In the genomic region with DNA sequence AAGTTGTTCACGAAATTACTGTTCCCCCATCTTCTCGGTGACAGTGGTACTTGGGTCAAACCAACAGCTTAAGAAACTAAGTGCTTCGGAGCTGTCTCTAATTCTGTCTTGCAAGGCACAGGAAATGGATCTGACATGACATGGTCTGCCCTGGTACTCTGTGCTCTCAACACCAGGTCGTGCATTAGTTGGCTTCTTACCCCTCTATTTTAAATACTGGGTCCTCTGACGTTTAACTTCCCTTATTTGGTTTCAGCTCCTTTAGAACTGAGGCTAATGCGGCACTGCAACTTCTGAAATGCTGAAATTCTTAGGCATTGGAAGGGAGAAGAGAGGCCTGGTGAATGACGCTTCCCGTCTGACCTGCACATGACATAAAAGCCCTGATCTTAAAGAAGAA, we compare ENCODE assay signal across 17 mouse cellular contexts. TPM values are rescaled to one million over a fixed set of nuclear protein-coding genes. Genes with fewer than 3 reads are reported as not detected.
"Had no signal": no experiment of that assay in that cellular context is flagged by ENCODE, and none has a peak within 500 bp of the region (broad histone marks: within the 10 kb centered on the region; RNA-seq: fewer than 3 reads in every experiment).

No protein-coding gene starts in this region.

- H3K4me1 ChIP-seq: megakaryocyte, embryonic 14.5 days had no signal

- ATAC-seq: midbrain, embryonic 13.5 days; midbrain, embryonic 15.5 days had no signal

- H3K27me3 ChIP-seq: midbrain, embryonic 13.5 days; midbrain, embryonic 15.5 days; neural tube, embryonic 13.5 days; neural tube, embryonic 15.5 days had no signal

- H3K9me3 ChIP-seq: megakaryocyte, embryonic 14.5 days; midbrain, embryonic 13.5 days; midbrain, embryonic 15.5 days; neural tube, embryonic 13.5 days; neural tube, embryonic 15.5 days had no signal

- H3K36me3 ChIP-seq: midbrain, embryonic 13.5 days; midbrain, embryonic 15.5 days; neural tube, embryonic 13.5 days; neural tube, embryonic 15.5 days had no signal

- DNase-seq: lung, adult 18-20 months; lung, embryonic 14.5 days; lung, postnatal 10 days; right cerebral cortex, postnatal 14 days; thymus, adult 18-20 months; thymus, postnatal 14 days; thymus, postnatal 36 days had no signal

- H3K9ac ChIP-seq: liver, embryonic 14.5 days; lung, embryonic 14.5 days; midbrain, embryonic 13.5 days; midbrain, embryonic 15.5 days; neural tube, embryonic 13.5 days; neural tube, embryonic 15.5 days had no signal

- H3K4me2 ChIP-seq: lung, embryonic 14.5 days; midbrain, embryonic 11.5 days; midbrain, embryonic 13.5 days; midbrain, embryonic 15.5 days; neural tube, embryonic 13.5 days; neural tube, embryonic 15.5 days had no signal

- H3K27ac ChIP-seq: liver, embryonic 14.5 days; macrophage; midbrain, embryonic 13.5 days; midbrain, embryonic 15.5 days; neural tube, embryonic 13.5 days; neural tube, embryonic 15.5 days had no signal

- H3K4me3 ChIP-seq: megakaryocyte, embryonic 14.5 days; midbrain, embryonic 13.5 days; midbrain, embryonic 15.5 days; myocyte; neural tube, embryonic 13.5 days; neural tube, embryonic 15.5 days had no signal

RNA-seq across cellular contexts. Expression of gene Frmd5, which starts 48.6 kb away (rescaled TPM):
- total RNA-seq: megakaryocyte progenitor cell, adult 5-6 weeks had no signal
- polyA plus RNA-seq: macrophage had no signal
